Mouse (Mus musculus) forebrain, embryonic 10.5 days (tissue): ENCODE data around the gene Ctsw. TPM values are rescaled to one million over a fixed set of nuclear protein-coding genes. Genes with fewer than 3 reads are reported as not detected.

Experiments used
- DNase-seq: peaks from one replicate; pipeline ENCODE4 v3.0.0-alpha.2; 2017; ENCODE audit warnings: low spot score; ENCODE audit errors: extremely low spot score
- H3K27ac ChIP-seq: fragments of 300-500 bp; sonication (generic); 2 replicates; pipeline ENCODE4 v1.5.1; 2016; ENCODE audit warnings: mild to moderate bottlenecking
- H3K27me3 ChIP-seq: fragments of 300-500 bp; sonication (generic); 2 replicates; pipeline ENCODE4 v1.6.1; 2016; ENCODE audit warnings: mild to moderate bottlenecking; ENCODE audit not compliant: poor library complexity, severe bottlenecking
- H3K36me3 ChIP-seq: fragments of 300-500 bp; sonication (generic); replicated peaks from 2 replicates; pipeline ENCODE4 v1.6.1; 2016; ENCODE audit warnings: mild to moderate bottlenecking, moderate library complexity
- H3K4me1 ChIP-seq: fragments of 300-500 bp; sonication (generic); 2 replicates; pipeline ENCODE4 v1.6.1; 2016
- H3K4me3 ChIP-seq: fragments of 300-500 bp; sonication (generic); 2 replicates; pipeline ENCODE4 v1.5.1; 2016; ENCODE audit warnings: mild to moderate bottlenecking, moderate library complexity
- H3K9me3 ChIP-seq: fragments of 300-500 bp; sonication (generic); 2 replicates; pipeline ENCODE4 v1.6.1; 2016; ENCODE audit warnings: mild to moderate bottlenecking, moderate library complexity
- WGBS: fragments of 180-500 bp; shearing (Covaris S2); methylation state at CpG from one replicate; pipeline ENCODE4 v1.1.7; 2016; 5-methylcytosine and 5-hydroxymethylcytosine counted together
- polyA plus RNA-seq: library from polyadenylated mRNA; unstranded; fragments of >200 nt; fragmentation: Nextera tagmentation; extraction: Ambion mirVana; gene quantifications from 2 replicates; pipeline ENCODE4 v1.2.1, GENCODE M21; 2016

Ctsw gene
- polyA plus RNA-seq, 1 experiment from 2014 or later = 1.4 TPM

- 81% methylated on average over 9 of the region's 9 CpGs for whole genome bisulfite sequencing
- peak overlapping the region; percentile 86; the same call in 1 of the 2 replicates for H3K4me3 ChIP-seq
- no peaks in the 10 kb centered on the region for H3K9me3 ChIP-seq
- H3K4me1 ChIP-seq = peaks cover 44% of the 10 kb centered on the region
- no peak for DNase-seq
- no peak overlapping the region for H3K27ac ChIP-seq
- no peaks in the 10 kb centered on the region for H3K27me3 ChIP-seq
- peaks cover 67% of the 10 kb centered on the region for H3K36me3 ChIP-seq
These were observed 45.3 kb downstream of the Ctsw start for GRCm38 (mm10) chr19:5422895-5423443.

GRCm38 (mm10) chr19:5422267-5422666, 46.0 kb downstream of the Ctsw start:
- no peak for DNase-seq
- H3K36me3 ChIP-seq = peaks cover 67% of the 10 kb centered on the region
- H3K9me3 ChIP-seq = no peaks in the 10 kb centered on the region
- H3K27ac ChIP-seq = no peak overlapping the region
- WGBS = 89% methylated on average over 10 of the region's 10 CpGs
- H3K27me3 ChIP-seq = no peaks in the 10 kb centered on the region
- peak overlapping the region; percentile 14; the same call in 1 of the 2 replicates for H3K4me3 ChIP-seq
- H3K4me1 ChIP-seq = peaks cover 42% of the 10 kb centered on the region

GRCm38 (mm10) chr19:5421784-5422183, 46.5 kb downstream of the Ctsw start:
- H3K9me3 ChIP-seq = no peaks in the 10 kb centered on the region
- H3K4me1 ChIP-seq = peaks cover 40% of the 10 kb centered on the region
- no peak overlapping the region for H3K4me3 ChIP-seq
- H3K36me3 ChIP-seq = peaks cover 65% of the 10 kb centered on the region
- DNase-seq = no peak
- WGBS = 93% methylated on average over 5 of the region's 5 CpGs
- no peak overlapping the region for H3K27ac ChIP-seq
- H3K27me3 ChIP-seq = no peaks in the 10 kb centered on the region

GRCm38 (mm10) chr19:5420579-5420978, 47.7 kb downstream of the Ctsw start:
- WGBS = 94% methylated on average over 6 of the region's 6 CpGs
- Histone ChIP-seq H3K36me3 (peaks cover 55% of the 10 kb centered on the region), H3K9me3 (no peaks in the 10 kb centered on the region)

GRCm38 (mm10) chr19:5419630-5420029, 48.7 kb downstream of the Ctsw start:
- 89% methylated on average over 9 of the region's 9 CpGs for WGBS
- peaks cover 24% of the 10 kb centered on the region for H3K4me1 ChIP-seq
- H3K4me3 ChIP-seq = no peak overlapping the region
- H3K36me3 ChIP-seq = peaks cover 55% of the 10 kb centered on the region
- no peak for DNase-seq
- H3K9me3 ChIP-seq = no peaks in the 10 kb centered on the region
- no peak overlapping the region for H3K27ac ChIP-seq
- H3K27me3 ChIP-seq = no peaks in the 10 kb centered on the region

More at GRCm38 (mm10) chr19:5420579-5420978, 47.7 kb downstream of the Ctsw start:
- Histone ChIP-seq H3K27ac (no peak overlapping the region), H3K4me3 (no peak overlapping the region), H3K4me1 (peaks cover 28% of the 10 kb centered on the region), H3K27me3 (no peaks in the 10 kb centered on the region)
- DNase-seq = no peak

GRCm38 (mm10) chr19:5418750-5419466, 49.4 kb downstream of the Ctsw start:
- WGBS = 96% methylated on average over 8 of the region's 8 CpGs
- Histone ChIP-seq H3K4me1 (peaks cover 20% of the 10 kb centered on the region), H3K4me3 (no peak overlapping the region), H3K27ac (no peak overlapping the region), H3K9me3 (no peaks in the 10 kb centered on the region), H3K36me3 (peaks cover 55% of the 10 kb centered on the region), H3K27me3 (no peaks in the 10 kb centered on the region)
- no peak for DNase-seq

Other genes starting within 250 kb of the Ctsw start
- 21.3 and 22.7 TPM in 2 replicates for gene Pacs1, start 195.4 kb downstream of the Ctsw start, polyA plus RNA-seq
- gene Sf3b2, start 173.1 kb downstream of the Ctsw start, polyA plus RNA-seq = 458 and 482 TPM in 2 replicates
- 10.3 and 12.1 TPM in 2 replicates for gene Gal3st3, start 170.2 kb downstream of the Ctsw start, polyA plus RNA-seq
- not detected in 2 replicates for gene Catsper1, start 132.8 kb downstream of the Ctsw start, polyA plus RNA-seq
- 0.56 TPM in 1 of 2 replicates, not detected in the other for gene Cst6, start 118.9 kb downstream of the Ctsw start, polyA plus RNA-seq
- 90.6 and 95.3 TPM in 2 replicates for gene Eif1ad, start 101.8 kb downstream of the Ctsw start, polyA plus RNA-seq
- 614 and 621 TPM in 2 replicates for gene Banf1, start 101.3 kb downstream of the Ctsw start, polyA plus RNA-seq
- gene Sart1, start 79.8 kb downstream of the Ctsw start, polyA plus RNA-seq = 96.6 and 97.6 TPM in 2 replicates
- not detected in 2 replicates for gene Tsga10ip, start 66.0 kb downstream of the Ctsw start, polyA plus RNA-seq
- 198 and 208 TPM in 2 replicates for gene Drap1, start 43.5 kb downstream of the Ctsw start, polyA plus RNA-seq
- gene AI837181, start 43.4 kb downstream of the Ctsw start, polyA plus RNA-seq = 42.2 and 42.3 TPM in 2 replicates
- gene Fosl1, start 21.0 kb downstream of the Ctsw start, polyA plus RNA-seq = not detected in 2 replicates
- gene Ccdc85b, start 10.6 kb downstream of the Ctsw start, polyA plus RNA-seq = 5.5 and 6.7 TPM in 2 replicates
- 93.1 TPM in 2 replicates for gene Fibp, start 7.9 kb downstream of the Ctsw start, polyA plus RNA-seq
- 46.9 and 50.9 TPM in 2 replicates for gene Efemp2, start 5.4 kb upstream of the Ctsw start, polyA plus RNA-seq
- gene Mus81, start 19.9 kb upstream of the Ctsw start, polyA plus RNA-seq = 40.9 and 42.9 TPM in 2 replicates
- 2,991 and 3,010 TPM in 2 replicates for gene Cfl1, start 21.9 kb upstream of the Ctsw start, polyA plus RNA-seq
- not detected in 2 replicates for gene 1700020D05Rik, start 35.3 kb upstream of the Ctsw start, polyA plus RNA-seq
- 7.0 and 7.9 TPM in 2 replicates for gene Snx32, start 42.0 kb upstream of the Ctsw start, polyA plus RNA-seq
- gene Ovol1, start 92.1 kb upstream of the Ctsw start, polyA plus RNA-seq = 0.37 and 0.52 TPM in 2 replicates
- gene Ap5b1, start 99.5 kb upstream of the Ctsw start, polyA plus RNA-seq = 2.0 TPM in 2 replicates
- 187 and 200 TPM in 2 replicates for gene Rnaseh2c, start 133.4 kb upstream of the Ctsw start, polyA plus RNA-seq
- 64.9 and 67.9 TPM in 2 replicates for gene Kat5, start 141.7 kb upstream of the Ctsw start, polyA plus RNA-seq
- 30.3 and 31.2 TPM in 2 replicates for gene Rela, start 169.0 kb upstream of the Ctsw start, polyA plus RNA-seq
- gene Sipa1, start 195.2 kb upstream of the Ctsw start, polyA plus RNA-seq = 20.9 and 21.1 TPM in 2 replicates
- gene Map3k11, start 220.2 kb upstream of the Ctsw start, polyA plus RNA-seq = 26.3 and 30.1 TPM in 2 replicates
- gene Pcnx3, start 220.4 kb upstream of the Ctsw start, polyA plus RNA-seq = 26.8 and 27.1 TPM in 2 replicates
- 0.19 TPM in 1 of 2 replicates, not detected in the other for gene Kcnk7, start 235.9 kb upstream of the Ctsw start, polyA plus RNA-seq